Mouse (Mus musculus) layer of hippocampus, adult 9-10 months (tissue): ENCODE results near the gene Clk3.
"Not testable (repeated sequence)": the region's sequence is repeated elsewhere in the genome, so short reads cannot be mapped to it uniquely, and the experiment has no call there.

Experiments
- DNase-seq: peaks from one replicate; pipeline ENCODE4 v3.0.0; 2022; ENCODE audit warnings: low spot score

Gene Clk3

GRCm38 (mm10) chr9:57723315-57723715 is 42.3 kb downstream of the Clk3 start:
- peak; percentile 17 for DNase-seq

GRCm38 (mm10) chr9:57722371-57722770 is 43.3 kb downstream of the Clk3 start:
- no peak for DNase-seq

- DNase-seq: no peak
Measured at GRCm38 (mm10) chr9:57720736-57721135, 44.9 kb downstream of the Clk3 start.

GRCm38 (mm10) chr9:57718408-57718807 is 47.3 kb downstream of the Clk3 start:
- DNase-seq: no peak

GRCm38 (mm10) chr9:57712194-57712593 is 53.5 kb downstream of the Clk3 start:
- DNase-seq: no peak

- DNase-seq: not testable (repeated sequence)
Measured at GRCm38 (mm10) chr9:57710214-57710613, 55.4 kb downstream of the Clk3 start.

- DNase-seq: no peak
Measured at GRCm38 (mm10) chr9:57708720-57709274, 56.9 kb downstream of the Clk3 start.

GRCm38 (mm10) chr9:57708068-57708719 is 57.5 kb downstream of the Clk3 start, which contains the start of gene Edc3:
Gene Edc3, plus strand, starts transcription at chr9:57708540.
- DNase-seq: peak; percentile 42

GRCm38 (mm10) chr9:57706496-57706895 is 59.2 kb downstream of the Clk3 start:
- no peak for DNase-seq
